Mouse (Mus musculus): ENCODE data around the gene 1500009C09Rik. TPM values are rescaled to one million over a fixed set of nuclear protein-coding genes. Genes with fewer than 3 reads are reported as not detected.

1500009C09Rik gene
- polyA plus RNA-seq (2012; rRNA removed) = 47.9 and 57.4 TPM in 2 replicates

GRCm38 (mm10) chr15:82252097-82252496 lies at the start of gene 1500009C09Rik:
Gene 1500009C09Rik (plus strand): TSS chr15:82252397.

GRCm38 (mm10) chr15:82212752-82213063 lies 39.5 kb upstream of the 1500009C09Rik start, which contains the start of gene Shisa8:
Gene Shisa8 (minus strand): TSS chr15:82212815.

GRCm38 (mm10) chr15:82223657-82224601 lies 28.3 kb upstream of the 1500009C09Rik start, which contains the start of gene Tnfrsf13c:
Gene Tnfrsf13c (minus strand): TSS chr15:82224369.

GRCm38 (mm10) chr15:82244115-82244804 lies 7.9 kb upstream of the 1500009C09Rik start, which contains the start of gene Cenpm:
Gene Cenpm (minus strand): TSS chr15:82244748.

GRCm38 (mm10) chr15:82274593-82274926 lies 22.4 kb downstream of the 1500009C09Rik start, which contains the start of gene Sept3:
Gene Sept3 (plus strand): TSS chr15:82274893.

GRCm38 (mm10) chr15:82298764-82299561 lies 46.8 kb downstream of the 1500009C09Rik start, which contains the start of gene Wbp2nl:
Gene Wbp2nl (plus strand): TSS chr15:82298954.

Other genes with a start within 250 kb of the 1500009C09Rik start
- 39.9 and 41.8 TPM in 2 replicates for gene Desi1, start 218.5 kb upstream of the 1500009C09Rik start, polyA plus RNA-seq (2012; rRNA removed)
- gene Snu13, start 204.8 kb upstream of the 1500009C09Rik start, polyA plus RNA-seq (2012; rRNA removed) = 130 and 143 TPM in 2 replicates
- not detected in 2 replicates for gene 4930407I10Rik, start 193.2 kb upstream of the 1500009C09Rik start, polyA plus RNA-seq (2012; rRNA removed)
- gene Mei1, start 182.4 kb upstream of the 1500009C09Rik start, polyA plus RNA-seq (2012; rRNA removed) = 0.07 and 0.08 TPM in 2 replicates
- gene Ccdc134, start 124.5 kb upstream of the 1500009C09Rik start, polyA plus RNA-seq (2012; rRNA removed) = 21.0 and 22.7 TPM in 2 replicates
- gene Srebf2, start 105.2 kb upstream of the 1500009C09Rik start, polyA plus RNA-seq (2012; rRNA removed) = 145 and 151 TPM in 2 replicates
- 2.3 and 2.4 TPM in 2 replicates for gene Shisa8, start 39.6 kb upstream of the 1500009C09Rik start, polyA plus RNA-seq (2012; rRNA removed)
- 0.31 and 0.43 TPM in 2 replicates for gene Tnfrsf13c, start 28.0 kb upstream of the 1500009C09Rik start, polyA plus RNA-seq (2012; rRNA removed)
- 22.7 and 24.3 TPM in 2 replicates for gene Cenpm, start 7.6 kb upstream of the 1500009C09Rik start, polyA plus RNA-seq (2012; rRNA removed)
- gene Sept3, start 22.5 kb downstream of the 1500009C09Rik start, polyA plus RNA-seq (2012; rRNA removed) = 418 and 474 TPM in 2 replicates
- 0.09 and 0.10 TPM in 2 replicates for gene Wbp2nl, start 46.6 kb downstream of the 1500009C09Rik start, polyA plus RNA-seq (2012; rRNA removed)
- gene Naga, start 86.5 kb downstream of the 1500009C09Rik start, polyA plus RNA-seq (2012; rRNA removed) = 46.4 and 57.5 TPM in 2 replicates
- gene Pheta2, start 86.5 kb downstream of the 1500009C09Rik start, polyA plus RNA-seq (2012; rRNA removed) = 1.5 and 3.3 TPM in 2 replicates
- 251 and 253 TPM in 2 replicates for gene Smdt1, start 86.6 kb downstream of the 1500009C09Rik start, polyA plus RNA-seq (2012; rRNA removed)
- gene Ndufa6, start 101.9 kb downstream of the 1500009C09Rik start, polyA plus RNA-seq (2012; rRNA removed) = 340 and 360 TPM in 2 replicates
- gene Cyp2d22, start 127.9 kb downstream of the 1500009C09Rik start, polyA plus RNA-seq (2012; rRNA removed) = 6.6 and 12.4 TPM in 2 replicates
- not detected in 2 replicates for gene Cyp2d11, start 141.6 kb downstream of the 1500009C09Rik start, polyA plus RNA-seq (2012; rRNA removed)
- not detected in 2 replicates for gene Cyp2d10, start 154.8 kb downstream of the 1500009C09Rik start, polyA plus RNA-seq (2012; rRNA removed)
- gene Cyp2d9, start 181.0 kb downstream of the 1500009C09Rik start, polyA plus RNA-seq (2012; rRNA removed) = 0.08 TPM in 1 of 2 replicates, not detected in the other

Measured in central nervous system, embryonic 14 days (tissue).